Mouse (Mus musculus): ENCODE measurements around the gene Olfr1031. TPM values are rescaled to one million over a fixed set of nuclear protein-coding genes. Genes with fewer than 3 reads are reported as not detected.

The Olfr1031 gene
- polyA plus RNA-seq (2017; shearing (Covaris generic)) = not detected

DNA sequence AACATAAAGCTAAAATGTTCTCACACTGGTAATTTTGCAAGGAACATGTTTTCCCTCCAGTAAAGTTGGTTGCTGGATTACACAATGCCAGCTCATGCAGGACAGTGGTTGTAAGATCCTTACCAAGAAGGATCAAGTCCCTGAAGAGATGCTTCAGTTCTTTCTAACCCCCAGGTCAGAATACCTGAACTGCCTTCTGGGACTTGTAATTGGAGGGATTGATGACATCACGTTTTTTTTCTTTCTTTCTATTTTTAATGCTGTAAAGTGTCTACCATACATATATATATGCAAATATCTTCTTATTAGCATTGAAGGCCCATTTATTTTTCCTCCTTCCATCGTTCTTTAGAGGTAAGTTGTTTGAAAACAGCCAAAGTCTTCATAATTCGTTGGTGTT is at the start of gene Olfr1031:
Gene Olfr1031, plus strand, starts transcription at position 301 of the 400 bp plus-strand sequence.

DNA sequence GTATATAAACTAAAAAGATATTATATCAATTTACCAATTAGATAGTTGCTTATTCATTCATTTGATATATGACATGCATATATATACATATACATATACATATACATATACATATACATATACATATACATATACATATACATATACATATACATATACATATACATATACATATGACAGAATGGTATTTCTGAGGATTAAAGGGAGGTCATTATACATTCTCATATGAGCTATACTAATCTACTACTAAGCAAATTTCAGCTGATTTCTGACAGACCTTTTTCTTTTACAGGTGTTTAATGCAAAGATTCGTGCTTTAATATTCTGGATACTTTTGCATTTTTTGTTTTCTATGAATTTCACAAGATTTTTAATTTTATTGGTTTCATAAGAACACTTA is 40.0 kb upstream of the Olfr1031 start, which contains the start of gene Olfr1028:
Gene Olfr1028, plus strand, starts transcription at position 301 of the 400 bp plus-strand sequence.

DNA sequence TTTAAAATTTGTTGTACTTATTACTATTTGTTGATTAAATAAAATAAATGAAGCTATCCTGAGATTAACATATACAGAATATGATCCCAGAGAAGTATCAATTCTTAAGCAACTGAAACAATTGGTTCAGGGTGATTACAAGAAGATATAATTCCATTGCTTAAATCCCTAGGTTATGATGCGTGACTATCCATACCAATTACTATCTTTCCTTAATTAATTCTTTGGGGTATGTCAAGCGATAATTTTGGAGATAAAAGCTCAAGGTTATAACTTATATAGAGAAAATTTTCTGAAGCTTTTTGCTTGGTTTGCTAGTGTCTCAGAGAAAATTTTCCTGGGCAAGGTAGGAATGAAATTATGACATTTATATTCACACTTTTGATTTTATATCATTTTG is 16.5 kb upstream of the Olfr1031 start, which contains the start of gene Olfr1029:
Gene Olfr1029, plus strand, starts transcription at position 301 of the 400 bp plus-strand sequence.

DNA sequence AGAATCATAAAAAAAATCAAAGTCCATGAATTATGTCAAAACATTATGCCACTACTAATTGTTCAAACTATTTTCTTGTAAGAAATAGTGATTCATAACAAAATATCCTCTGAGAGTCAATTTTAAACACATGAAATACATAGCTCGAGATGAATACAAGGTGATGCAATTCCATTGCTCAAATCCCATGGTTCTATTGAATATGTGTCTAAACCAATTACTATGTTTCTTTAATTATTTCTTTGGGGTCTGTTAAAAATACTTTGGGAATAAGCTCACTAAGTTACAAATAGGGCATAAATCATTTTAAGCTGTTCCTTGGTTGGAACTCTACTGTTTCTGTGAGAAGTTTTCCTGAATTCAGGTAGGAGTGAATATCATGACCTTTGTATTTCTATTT is 11.1 kb upstream of the Olfr1031 start, which contains the start of gene Olfr1030:
Gene Olfr1030, plus strand, starts transcription at position 301 of the 400 bp plus-strand sequence.

DNA sequence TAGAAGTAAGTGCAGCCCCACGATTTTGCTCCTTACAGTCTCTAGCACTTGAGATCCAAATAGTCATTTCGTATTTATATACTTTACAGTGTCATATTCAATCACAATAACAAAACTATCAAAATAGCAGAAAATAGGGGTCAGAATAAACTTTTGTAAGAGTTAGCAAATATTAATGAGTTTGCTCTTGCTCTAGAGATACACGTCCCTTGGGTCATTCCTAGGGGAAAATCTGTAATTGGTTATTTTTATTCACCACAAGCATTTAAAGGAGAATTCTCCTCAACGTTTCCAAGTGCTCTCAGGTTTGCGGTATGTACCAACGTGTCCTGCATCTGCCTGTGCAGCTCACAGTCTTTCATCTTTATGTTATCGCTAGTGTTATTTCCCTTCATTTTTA is 15.1 kb downstream of the Olfr1031 start, which contains the start of gene Olfr1032:
Gene Olfr1032, plus strand, starts transcription at position 301 of the 400 bp plus-strand sequence.

DNA sequence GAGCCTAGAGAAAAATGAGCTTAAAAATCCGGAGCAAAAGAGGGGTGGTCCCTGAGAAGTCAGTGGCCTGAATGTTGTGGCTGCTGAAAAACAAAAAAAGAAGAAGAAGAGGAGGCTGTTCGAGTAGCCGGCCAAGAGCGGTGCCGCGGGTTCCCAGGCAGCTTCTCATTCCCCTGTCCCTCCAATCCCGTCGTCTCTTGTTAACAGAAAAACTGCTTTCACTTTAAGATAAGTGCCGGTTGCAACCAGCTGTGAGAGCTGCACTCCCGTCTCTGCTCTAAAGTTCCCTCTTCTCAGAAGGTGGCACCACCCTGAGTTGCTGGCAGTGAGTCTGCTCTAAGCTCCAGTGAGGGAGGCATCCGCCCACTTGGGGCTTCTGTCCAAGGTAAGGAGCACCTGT is 30.3 kb downstream of the Olfr1031 start, which contains the start of gene Olfr1033:
Gene Olfr1033, plus strand, starts transcription at position 228 of the 400 bp plus-strand sequence.

Other genes starting within 250 kb of the Olfr1031 start
- gene Olfr1012, start 227.5 kb upstream of the Olfr1031 start, polyA plus RNA-seq (2017; shearing (Covaris generic)) = not detected
- gene Olfr1013, start 223.2 kb upstream of the Olfr1031 start, polyA plus RNA-seq (2017; shearing (Covaris generic)) = not detected
- not detected for gene Olfr1014, start 217.6 kb upstream of the Olfr1031 start, polyA plus RNA-seq (2017; shearing (Covaris generic))
- under 1 TPM in 1 of 2 experiments, not detected in 1; 0.07 TPM for gene Olfr1015, start 208.3 kb upstream of the Olfr1031 start, polyA plus RNA-seq (2017; shearing (Covaris generic))
- gene Olfr1016, start 187.8 kb upstream of the Olfr1031 start, polyA plus RNA-seq (2017; shearing (Covaris generic)) = not detected
- under 1 TPM in 1 of 2 experiments, not detected in 1; 0.50 TPM for gene Olfr1018, start 171.8 kb upstream of the Olfr1031 start, polyA plus RNA-seq (2017; shearing (Covaris generic))
- gene Olfr1019, start 144.8 kb upstream of the Olfr1031 start, polyA plus RNA-seq (2017; shearing (Covaris generic)) = not detected
- gene Olfr1020, start 143.3 kb upstream of the Olfr1031 start, polyA plus RNA-seq (2017; shearing (Covaris generic)) = under 1 TPM in 1 of 2 experiments, not detected in 1; 0.10 TPM
- not detected for gene Olfr1022, start 121.7 kb upstream of the Olfr1031 start, polyA plus RNA-seq (2017; shearing (Covaris generic))
- gene Olfr1023, start 104.7 kb upstream of the Olfr1031 start, polyA plus RNA-seq (2017; shearing (Covaris generic)) = not detected
- gene Olfr1024, start 85.3 kb upstream of the Olfr1031 start, polyA plus RNA-seq (2017; shearing (Covaris generic)) = not detected
- under 1 TPM in 1 of 2 experiments, not detected in 1; 0.06 TPM for gene Olfr1025-ps1, start 75.1 kb upstream of the Olfr1031 start, polyA plus RNA-seq (2017; shearing (Covaris generic))
- gene Olfr1026, start 68.7 kb upstream of the Olfr1031 start, polyA plus RNA-seq (2017; shearing (Covaris generic)) = under 1 TPM in 1 of 2 experiments, not detected in 1; 0.31 TPM
- not detected for gene Olfr1028, start 39.9 kb upstream of the Olfr1031 start, polyA plus RNA-seq (2017; shearing (Covaris generic))
- gene Olfr1029, start 16.4 kb upstream of the Olfr1031 start, polyA plus RNA-seq (2017; shearing (Covaris generic)) = under 1 TPM in 1 of 2 experiments, not detected in 1; 0.45 TPM
- gene Olfr1030, start 11.0 kb upstream of the Olfr1031 start, polyA plus RNA-seq (2017; shearing (Covaris generic)) = under 1 TPM in 1 of 2 experiments, not detected in 1; 1.00 TPM
- gene Olfr1032, start 15.2 kb downstream of the Olfr1031 start, polyA plus RNA-seq (2017; shearing (Covaris generic)) = not detected
- 1 to 10 TPM; 1.7 to 3.3 TPM for gene Olfr1033, start 30.3 kb downstream of the Olfr1031 start, polyA plus RNA-seq (2017; shearing (Covaris generic))
- under 1 TPM in 1 of 2 experiments, not detected in 1; 0.07 TPM for gene Olfr1034, start 55.6 kb downstream of the Olfr1031 start, polyA plus RNA-seq (2017; shearing (Covaris generic))
- not detected for gene Olfr1036, start 83.7 kb downstream of the Olfr1031 start, polyA plus RNA-seq (2017; shearing (Covaris generic))
- not detected for gene Olfr1037, start 97.1 kb downstream of the Olfr1031 start, polyA plus RNA-seq (2017; shearing (Covaris generic))
- gene Olfr1039, start 145.6 kb downstream of the Olfr1031 start, polyA plus RNA-seq (2017; shearing (Covaris generic)) = not detected
- gene Olfr1040, start 156.4 kb downstream of the Olfr1031 start, polyA plus RNA-seq (2017; shearing (Covaris generic)) = not detected
- under 1 TPM; 0.11 to 0.16 TPM for gene Olfr1042, start 171.5 kb downstream of the Olfr1031 start, polyA plus RNA-seq (2017; shearing (Covaris generic))
- under 1 TPM; 0.13 to 0.81 TPM for gene Olfr1043, start 177.2 kb downstream of the Olfr1031 start, polyA plus RNA-seq (2017; shearing (Covaris generic))
- gene Olfr1044, start 187.5 kb downstream of the Olfr1031 start, polyA plus RNA-seq (2017; shearing (Covaris generic)) = under 1 TPM in 1 of 2 experiments, not detected in 1; 0.49 TPM
- gene Olfr52, start 195.4 kb downstream of the Olfr1031 start, polyA plus RNA-seq (2017; shearing (Covaris generic)) = 1 to 10 TPM in 1 of 2 experiments, not detected in 1; 1.2 TPM
- under 1 TPM in 1 of 2 experiments, not detected in 1; 0.43 TPM for gene Olfr1045, start 212.7 kb downstream of the Olfr1031 start, polyA plus RNA-seq (2017; shearing (Covaris generic))
- gene Olfr1046, start 229.0 kb downstream of the Olfr1031 start, polyA plus RNA-seq (2017; shearing (Covaris generic)) = under 1 TPM in 1 of 2 experiments, not detected in 1; 0.17 TPM
- gene Olfr1047, start 241.1 kb downstream of the Olfr1031 start, polyA plus RNA-seq (2017; shearing (Covaris generic)) = not detected
- gene Olfr1048, start 250.0 kb downstream of the Olfr1031 start, polyA plus RNA-seq (2017; shearing (Covaris generic)) = under 1 TPM in 1 of 2 experiments, not detected in 1; 0.39 TPM